Mouse (Mus musculus) Patski (cell line): ENCODE measurements around the gene 1700017N19Rik. TPM values are rescaled to one million over a fixed set of nuclear protein-coding genes. Genes with fewer than 3 reads are reported as not detected.

ENCODE experiments used
- ATAC-seq: fragments of 100-300 bp; one replicate; pipeline ENCODE4 v1.8.0; 2021
- CTCF ChIA-PET: fragments of 350-600 bp; sonication (Branson Sonifier 250); formaldehyde crosslinking; loops from one replicate; lab custom pipeline; 2022; ENCODE audit warnings: inconsistent platforms; lab: Charles Lee
- POLR2A ChIA-PET: fragments of 350-600 bp; sonication (Branson Sonifier 250); formaldehyde crosslinking; loops from one replicate; lab custom pipeline; 2022; ENCODE audit warnings: antibody characterized with exemption, inconsistent platforms; lab: Charles Lee
- DNase-seq: peaks from one replicate; pipeline ENCODE4 v3.0.0-alpha.2; 2011; ENCODE audit warnings: low read depth, low spot score
- H3K27me3 ChIP-seq: fragments of 371-371 bp; one replicate; pipeline ENCODE4 v1.5.1; 2021
- CTCF ChIP-seq: fragments of 100-300 bp; IDR thresholded peaks from one replicate; pipeline ENCODE4 v1.5.1; 2021
- in situ Hi-C: fragments of 300-500 bp; cut with MboI; formaldehyde crosslinking; loops from 3 replicates; pipeline ENCODE4 v1.11.1; 2018; ENCODE audit warnings: low pct_unique_long_range_greater_than_20kb, mixed read lengths
- polyA plus RNA-seq: library from polyadenylated mRNA; unstranded; gene quantifications from one replicate; pipeline ENCODE4 v1.2.3, GENCODE M21; 2021

The 1700017N19Rik gene
- polyA plus RNA-seq, 1 experiment from 2014 or later: not detected

DNA sequence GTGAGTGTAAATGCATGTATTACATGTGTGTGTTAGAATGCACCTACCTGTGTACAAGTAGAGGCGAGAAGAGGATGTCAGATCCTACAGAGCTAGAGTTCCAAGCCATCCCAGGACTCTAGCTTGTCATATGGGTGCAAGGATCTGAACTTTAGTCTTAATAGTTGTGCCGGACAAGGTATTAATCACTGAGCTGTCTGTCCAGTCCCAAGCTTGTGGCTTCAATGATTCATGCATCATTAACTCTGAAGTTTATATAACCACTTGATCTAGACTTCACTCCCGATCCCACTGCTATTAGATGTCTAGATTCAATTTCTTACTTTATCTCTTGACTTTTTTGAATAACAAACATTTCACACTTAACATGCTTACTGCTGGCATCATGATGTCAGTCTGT lies 8.1 kb downstream of the 1700017N19Rik start:
- ChIA-PET CTCF (interaction anchor here (1.5 kb wide), 1 partner anchor 10 kb away, joined by 3 read pairs; no protein-coding TSS in a partner anchor), POLR2A (no interaction called here)
- in situ Hi-C loops: no loop called here
- peaks cover 67% of the 10 kb centered on the region for H3K27me3 ChIP-seq
- DNase-seq: no peak
- no peak for TF ChIP-seq CTCF
- no peak for ATAC-seq

DNA sequence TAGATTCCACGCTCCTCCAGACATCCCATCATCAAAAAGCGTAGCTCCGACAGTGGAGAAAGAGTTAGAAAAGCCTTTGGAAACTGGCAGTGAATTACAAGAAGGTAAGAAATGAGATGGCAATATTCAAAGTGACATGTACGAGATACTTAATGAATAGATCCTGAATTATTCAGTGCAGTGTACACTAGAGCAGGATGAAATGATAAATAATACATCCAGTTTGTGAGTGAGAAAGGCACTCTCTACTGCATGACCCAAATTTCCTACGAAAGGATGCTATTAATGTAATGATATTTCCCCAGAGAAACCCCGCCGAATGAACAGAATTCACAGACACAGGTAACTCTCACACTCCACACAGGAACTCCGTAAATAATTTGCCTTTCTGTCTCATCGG lies 13.2 kb downstream of the 1700017N19Rik start:
- in situ Hi-C loops: no loop called here
- ChIA-PET CTCF (no interaction called here), POLR2A (no interaction called here)
- H3K27me3 ChIP-seq: peaks cover 62% of the 10 kb centered on the region
- no peak for DNase-seq
- TF ChIP-seq CTCF: no peak
- no peak for ATAC-seq

DNA sequence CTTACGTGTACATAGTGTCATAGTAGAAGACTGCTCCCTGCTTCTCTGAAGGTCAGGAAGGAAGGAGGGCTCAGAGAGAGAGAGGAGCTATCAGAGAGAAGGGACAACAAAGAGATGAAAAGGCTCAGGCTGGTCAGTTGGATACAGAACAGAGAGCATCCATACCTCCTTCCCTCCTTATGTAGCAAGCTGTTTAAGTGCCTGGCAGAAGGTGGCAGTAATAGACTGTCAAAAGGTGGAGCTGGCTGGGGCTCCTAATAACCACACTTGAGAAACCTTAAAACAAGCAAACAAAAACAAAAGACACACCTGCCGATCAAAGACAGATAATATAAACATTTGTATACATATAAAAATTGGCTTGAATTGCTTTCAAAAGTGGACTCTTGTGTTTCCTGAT lies 14.0 kb downstream of the 1700017N19Rik start:
- CTCF ChIA-PET: no interaction called here
- DNase-seq: no peak
- TF ChIP-seq CTCF: no peak
- H3K27me3 ChIP-seq: peaks cover 60% of the 10 kb centered on the region
- in situ Hi-C loops: no loop called here
- no peak for ATAC-seq
- POLR2A ChIA-PET: no interaction called here

DNA sequence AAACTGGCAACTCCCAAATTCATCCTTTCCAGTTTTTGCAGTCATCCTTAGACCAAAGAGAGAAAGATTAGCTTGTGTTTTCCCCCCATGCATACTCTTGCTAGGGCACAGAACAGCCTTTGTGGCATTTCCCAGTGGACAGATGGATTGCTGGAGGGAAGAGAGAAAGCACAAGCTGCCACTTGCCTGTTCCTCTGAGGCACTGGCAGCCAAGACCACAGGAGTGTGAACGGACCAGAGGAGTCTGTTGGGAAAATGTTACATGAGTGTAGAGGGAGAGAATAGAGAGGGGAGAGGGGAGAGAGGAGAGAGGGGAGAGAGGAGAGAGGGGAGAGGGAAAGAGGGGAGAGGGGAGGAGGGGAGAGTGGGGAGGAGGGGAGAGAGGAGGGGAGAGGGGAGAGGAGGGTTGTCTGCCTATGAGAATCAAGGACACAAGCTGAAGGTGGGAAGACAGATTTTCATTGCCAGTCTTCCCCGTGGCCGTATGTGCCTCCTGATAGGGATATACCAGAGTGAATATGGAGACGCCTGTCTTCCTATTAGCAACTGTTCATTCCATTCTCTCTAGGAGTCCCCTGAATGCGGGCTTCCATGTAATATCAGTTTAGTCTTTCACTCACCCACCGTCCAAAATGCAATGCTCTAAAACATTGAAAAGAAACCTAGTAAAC lies 27.1 kb downstream of the 1700017N19Rik start:
- TF ChIP-seq CTCF: no peak
- POLR2A ChIA-PET: no interaction called here
- peaks cover 32% of the 10 kb centered on the region for H3K27me3 ChIP-seq
- in situ Hi-C loops: no loop called here
- no peak for ATAC-seq
- CTCF ChIA-PET: no interaction called here
- no peak for DNase-seq

DNA sequence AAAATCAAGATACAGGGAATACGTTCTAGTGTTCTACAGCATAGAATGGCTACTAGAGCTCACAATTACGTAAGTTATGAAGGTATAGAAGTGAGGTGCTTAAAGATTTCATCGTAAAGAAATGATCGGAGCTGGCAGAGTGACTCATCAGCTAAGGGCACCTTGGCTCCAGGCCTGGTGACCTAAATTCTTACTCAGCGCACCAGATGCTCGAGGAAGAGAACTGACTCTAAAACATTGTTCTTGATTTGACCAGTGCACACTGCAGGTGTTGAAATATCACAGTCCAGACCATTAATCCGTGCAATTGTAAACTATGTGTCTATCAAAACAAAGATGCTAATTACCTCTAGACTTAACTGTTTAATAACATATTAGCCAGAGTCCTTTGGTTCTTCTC lies 29.2 kb downstream of the 1700017N19Rik start:
- CTCF ChIA-PET: interaction anchor here (0.8 kb wide), 1 partner anchor 10 kb away, joined by 3 read pairs; no protein-coding TSS in a partner anchor
- no peak for DNase-seq
- in situ Hi-C loops: no loop called here
- H3K27me3 ChIP-seq: peaks cover 43% of the 10 kb centered on the region
- POLR2A ChIA-PET: interaction anchor here (0.5 kb wide), 1 partner anchor 1435 kb away, joined by 4 read pairs; no protein-coding TSS in a partner anchor
- ATAC-seq: no peak
- TF ChIP-seq CTCF: no peak

DNA sequence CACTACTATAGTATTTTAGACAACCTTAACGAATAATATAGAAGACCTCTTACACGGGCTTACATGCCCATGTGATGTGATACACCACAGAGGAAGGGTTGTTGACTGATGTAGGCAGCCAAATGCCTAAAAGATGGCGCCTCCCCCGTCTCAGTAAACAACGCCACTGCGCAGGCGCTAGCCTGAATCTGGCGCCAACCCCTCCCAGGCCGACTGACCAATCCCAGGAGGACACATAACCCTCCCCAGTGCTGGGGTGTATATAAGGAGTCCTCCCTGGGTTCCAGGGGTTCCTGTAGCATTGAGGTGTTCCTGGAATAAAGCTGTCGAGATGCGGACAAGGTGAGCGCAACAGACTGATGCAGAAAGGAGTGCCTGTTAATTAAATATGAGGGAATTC lies 29.8 kb downstream of the 1700017N19Rik start:
- ChIA-PET POLR2A (no interaction called here), CTCF (no interaction called here)
- in situ Hi-C loops: no loop called here
- no peak for TF ChIP-seq CTCF
- ATAC-seq (no peak), DNase-seq (no peak)
- peaks cover 46% of the 10 kb centered on the region for H3K27me3 ChIP-seq

DNA sequence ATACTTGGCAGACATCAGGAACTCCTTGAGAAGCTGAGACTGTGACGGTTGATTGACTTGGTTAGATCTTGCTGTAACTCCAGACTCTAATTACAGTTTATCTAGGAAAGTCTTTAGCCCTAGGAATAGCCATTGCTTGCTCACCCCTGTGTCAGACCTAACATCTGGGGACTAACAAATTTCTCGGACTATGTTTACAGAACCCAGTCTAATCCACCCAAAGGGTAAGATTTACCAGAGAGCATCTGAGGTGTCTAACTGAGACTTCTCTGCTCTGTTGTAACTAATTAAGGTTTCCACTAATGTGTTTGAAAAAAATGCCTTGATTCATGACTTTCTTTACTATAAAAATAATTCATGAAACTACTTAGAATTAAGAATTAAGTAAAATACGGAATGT lies 32.2 kb downstream of the 1700017N19Rik start:
- peaks cover 60% of the 10 kb centered on the region for H3K27me3 ChIP-seq
- ChIA-PET POLR2A (no interaction called here), CTCF (no interaction called here)
- TF ChIP-seq CTCF: no peak
- DNase-seq: no peak
- in situ Hi-C loops: no loop called here
- ATAC-seq: no peak

DNA sequence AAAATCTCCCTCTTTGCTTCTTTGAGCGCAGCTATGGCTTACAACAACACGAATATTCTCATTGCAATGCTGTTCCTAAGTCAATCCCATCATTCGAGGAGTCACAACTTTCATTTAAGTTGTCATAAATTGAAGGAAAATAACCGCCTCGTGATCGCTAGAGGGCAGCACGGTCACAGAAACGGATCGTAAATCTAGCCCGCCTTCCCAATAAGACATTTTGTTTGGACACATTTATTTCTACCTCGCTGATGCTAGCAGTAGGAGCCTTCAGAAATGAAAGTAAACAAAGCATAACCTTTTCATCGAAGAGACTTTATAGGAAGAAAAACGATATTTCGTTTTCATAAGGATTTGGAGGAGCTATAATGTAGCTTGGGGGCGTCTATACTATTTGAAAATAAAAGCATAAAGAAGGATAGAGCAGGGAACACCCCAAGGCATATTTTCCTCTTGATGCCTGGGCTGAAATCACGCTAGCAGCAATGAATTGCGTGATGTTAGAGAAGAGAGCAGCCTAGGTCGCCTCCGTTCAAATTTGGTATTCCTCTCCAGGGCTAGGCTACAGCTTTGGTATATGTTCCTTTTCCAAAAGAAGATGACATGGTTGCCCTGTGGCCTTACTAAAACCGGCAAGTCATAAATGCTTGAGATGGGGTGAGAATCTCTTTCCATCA lies 39.6 kb downstream of the 1700017N19Rik start:
- DNase-seq (no peak), ATAC-seq (peak; percentile 8)
- in situ Hi-C loops: loop anchor here (25.0 kb wide), 1 partner anchor 1807 kb away; no protein-coding TSS in a partner anchor
- H3K27me3 ChIP-seq: peaks cover 29% of the 10 kb centered on the region
- ChIA-PET POLR2A (no interaction called here), CTCF (interaction anchor here (0.8 to 1.3 kb wide), 2 partner anchors 11 to 45 kb away, joined by 3 read pairs; no protein-coding TSS in a partner anchor)
- peak; percentile 78 for TF ChIP-seq CTCF

DNA sequence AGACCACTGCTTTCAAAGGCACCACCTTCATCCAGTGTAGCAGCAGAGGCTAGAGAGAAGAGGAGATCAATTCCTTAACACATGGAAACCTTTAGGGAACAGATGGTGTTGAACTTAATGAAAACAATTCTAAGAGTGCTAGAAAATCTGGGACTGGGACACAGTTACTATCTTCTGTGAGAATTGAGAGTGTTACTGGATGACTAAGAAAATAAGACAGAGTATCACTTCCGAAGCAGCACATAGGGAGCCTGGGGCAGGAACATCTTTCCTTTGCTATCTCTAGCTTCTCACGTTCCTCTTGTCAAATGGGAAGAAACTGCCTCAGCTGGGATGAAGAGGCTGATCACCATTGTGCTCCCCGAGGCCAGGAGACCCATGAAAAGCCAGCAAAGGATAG lies 52.6 kb downstream of the 1700017N19Rik start:
- ATAC-seq (no peak), DNase-seq (no peak)
- H3K27me3 ChIP-seq: peaks cover 6% of the 10 kb centered on the region
- in situ Hi-C loops: loop anchor here (25.0 kb wide), 1 partner anchor 1794 kb away; no protein-coding TSS in a partner anchor
- POLR2A ChIA-PET: no interaction called here
- CTCF ChIA-PET: no interaction called here
- TF ChIP-seq CTCF: no peak

DNA sequence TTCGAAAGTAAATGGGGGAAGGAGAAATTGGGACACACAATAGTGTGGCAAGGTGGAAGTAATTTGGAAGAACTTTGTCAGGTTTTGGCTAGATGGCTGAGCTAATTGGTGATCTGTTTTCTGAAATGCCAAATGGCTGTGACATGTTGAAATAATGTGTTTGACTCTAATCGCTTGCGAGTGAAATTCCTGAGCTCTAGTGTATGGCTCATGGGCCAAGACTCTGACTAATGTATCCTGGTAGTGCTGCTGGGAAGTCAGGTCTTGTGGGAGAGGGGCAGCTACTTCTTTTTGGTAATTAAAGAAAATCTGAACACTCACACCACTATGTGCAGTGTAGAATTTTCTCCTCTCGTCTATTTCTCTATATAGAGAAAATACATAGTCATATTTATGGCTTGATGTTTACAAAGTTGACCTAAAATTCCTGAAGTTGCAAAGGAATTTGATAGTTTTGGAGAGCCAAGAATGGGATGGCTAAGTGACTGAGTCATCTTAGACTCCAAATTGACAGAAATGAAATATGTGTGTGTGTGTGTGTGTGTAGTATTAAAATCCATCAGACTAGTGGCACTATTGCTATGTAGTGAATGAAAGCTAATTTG lies 55.1 kb downstream of the 1700017N19Rik start:
- POLR2A ChIA-PET: no interaction called here
- ATAC-seq: no peak
- in situ Hi-C loops: loop anchor here (25.0 kb wide), 1 partner anchor 1792 kb away; no protein-coding TSS in a partner anchor
- DNase-seq: no peak
- CTCF ChIA-PET: no interaction called here
- H3K27me3 ChIP-seq: peaks cover 6% of the 10 kb centered on the region
- no peak for TF ChIP-seq CTCF

DNA sequence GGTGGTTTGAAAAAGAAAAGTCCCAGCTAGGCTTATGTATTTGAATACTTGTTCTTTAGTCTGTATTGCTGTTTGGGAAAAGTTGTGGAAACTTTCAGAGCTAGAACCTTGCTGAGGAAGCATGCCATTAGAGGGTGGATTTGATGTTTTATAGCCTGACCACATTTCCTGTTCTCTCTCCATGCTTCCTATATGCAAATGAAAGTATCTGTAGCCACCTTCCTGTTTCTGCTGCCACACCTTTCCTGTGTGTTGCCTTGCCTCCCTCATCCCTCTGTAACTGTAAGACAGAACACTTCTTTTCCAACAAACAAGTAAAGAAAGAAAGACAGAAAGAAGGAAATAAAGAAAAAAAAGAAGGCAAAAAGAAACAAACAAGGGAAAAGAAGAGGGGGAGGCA lies 63.9 kb downstream of the 1700017N19Rik start:
- DNase-seq (no peak), ATAC-seq (no peak)
- no peak for TF ChIP-seq CTCF
- in situ Hi-C loops: no loop called here
- POLR2A ChIA-PET: no interaction called here
- peaks cover 16% of the 10 kb centered on the region for H3K27me3 ChIP-seq
- CTCF ChIA-PET: no interaction called here
